11 mouse cellular contexts compared by ENCODE assay signal in the genomic region with DNA sequence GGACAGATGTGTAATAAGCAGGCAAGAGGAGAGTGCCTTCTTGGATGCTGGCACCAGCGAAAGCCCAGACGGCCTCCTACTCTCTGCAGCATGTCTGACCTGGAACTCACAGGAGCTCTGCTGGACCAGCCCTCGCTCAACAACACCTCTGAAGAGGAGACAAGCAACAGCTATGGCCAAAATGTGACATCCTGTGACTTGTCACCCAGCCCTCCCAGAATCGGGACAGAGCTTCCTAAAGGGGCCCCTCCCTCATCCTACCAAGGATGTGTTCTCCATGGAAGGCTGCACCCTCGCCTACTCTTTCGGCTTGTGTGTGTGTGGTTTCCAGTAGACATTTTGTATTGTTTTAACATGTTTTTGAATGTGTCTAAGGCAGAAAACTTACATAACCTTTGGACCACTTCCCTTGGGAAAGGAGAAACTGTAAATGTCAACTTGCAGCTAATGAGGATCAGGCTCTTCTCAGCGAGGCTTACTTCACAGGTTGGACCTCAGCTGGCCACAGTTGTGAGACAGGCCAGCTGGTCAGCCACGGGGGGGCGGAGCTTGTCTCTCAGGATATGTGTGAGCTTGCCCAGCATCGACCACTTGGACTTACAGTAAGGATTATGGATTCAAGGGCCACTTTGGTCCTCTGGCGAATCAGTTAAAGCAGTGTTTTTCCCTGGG.
DNase-seq lines count a peak whose midpoint lies in the region; ATAC-seq and TF ChIP-seq lines count a peak whose summit lies in the region.
"Had no signal": no experiment of that assay in that cellular context is flagged by ENCODE, and none has a peak within 500 bp of the region (broad histone marks: within the 10 kb centered on the region; RNA-seq: fewer than 3 reads in every experiment).

No protein-coding gene starts in this region.

- H3K9me3 ChIP-seq in kidney, embryonic 16.5 days (ENCODE audit: low read length) = no peaks in the 10 kb centered on the region
- H3K9me3 ChIP-seq in hindbrain, postnatal 0 days (ENCODE audit: low read length) = no peaks in the 10 kb centered on the region
- no peaks in the 10 kb centered on the region for H3K9me3 ChIP-seq in neural tube, embryonic 15.5 days (replicated peaks)
- H3K9me3 ChIP-seq: forebrain, embryonic 13.5 days had no signal

- no peak overlapping the region for H3K27ac ChIP-seq in kidney, embryonic 16.5 days (ENCODE audit: low read length)
- no peak overlapping the region for H3K27ac ChIP-seq in hindbrain, postnatal 0 days
- no peak overlapping the region for H3K27ac ChIP-seq in neural tube, embryonic 15.5 days (replicated peaks)
- H3K27ac ChIP-seq: forebrain, embryonic 13.5 days had no signal

- no peak overlapping the region for H3K4me3 ChIP-seq in kidney, embryonic 16.5 days (ENCODE audit: low read length)
- H3K4me3 ChIP-seq in hindbrain, postnatal 0 days (ENCODE audit: low read length) = no peak overlapping the region
- H3K4me3 ChIP-seq in neural tube, embryonic 15.5 days (replicated peaks) = no peak overlapping the region
- H3K4me3 ChIP-seq: forebrain, embryonic 13.5 days; myocyte had no signal

- no peak overlapping the region for H3K4me2 ChIP-seq in kidney, embryonic 16.5 days (replicated peaks; ENCODE audit: low read depth, low read length)
- no peak overlapping the region for H3K4me2 ChIP-seq in hindbrain, postnatal 0 days (ENCODE audit: low read depth, low read length)
- no peak overlapping the region for H3K4me2 ChIP-seq in neural tube, embryonic 15.5 days
- H3K4me2 ChIP-seq: forebrain, embryonic 13.5 days had no signal

- DNase-seq in kidney, adult 11 months = peak; percentile 16
- DNase-seq in kidney, adult 8-10 months = no peak
- peak; percentile 69 for DNase-seq in fibroblast of lung, adult 2 months (ENCODE audit: low read depth)
- peak; percentile 64 for DNase-seq in lung, postnatal 36 days
- DNase-seq in frontal cortex, postnatal 36 days (ENCODE audit: low spot score in 2 of 2) = no peak
- DNase-seq in hindbrain, postnatal 0 days (ENCODE audit: low spot score) = no peak
- DNase-seq: right cerebral cortex, adult 18-20 months had no signal

- H3K4me1 ChIP-seq in kidney, embryonic 16.5 days (ENCODE audit: insufficient read depth, low read length) = no peaks in the 10 kb centered on the region
- H3K4me1 ChIP-seq in hindbrain, postnatal 0 days (ENCODE audit: insufficient read depth, low read length) = no peaks in the 10 kb centered on the region; the same call in 1 of the 2 replicates
- no peaks in the 10 kb centered on the region for H3K4me1 ChIP-seq in neural tube, embryonic 15.5 days

- H3K27me3 ChIP-seq in kidney, embryonic 16.5 days (ENCODE audit: insufficient read depth, low read length) = no peaks in the 10 kb centered on the region
- no peaks in the 10 kb centered on the region for H3K27me3 ChIP-seq in hindbrain, postnatal 0 days (ENCODE audit: insufficient read depth, low read length)
- H3K27me3 ChIP-seq in neural tube, embryonic 15.5 days (replicated peaks) = no peaks in the 10 kb centered on the region
- H3K27me3 ChIP-seq: forebrain, embryonic 13.5 days had no signal

- WGBS in kidney, embryonic 16.5 days = 56% methylated on average over 11 of the region's 11 CpGs
- WGBS in hindbrain, postnatal 0 days = 77% methylated on average over 11 of the region's 11 CpGs
- 79% methylated on average over 11 of the region's 11 CpGs for WGBS in neural tube, embryonic 15.5 days

- no peaks in the 10 kb centered on the region for H3K36me3 ChIP-seq in kidney, embryonic 16.5 days (ENCODE audit: insufficient read depth, low read length)
- H3K36me3 ChIP-seq in hindbrain, postnatal 0 days (ENCODE audit: insufficient read depth, low read length) = no peaks in the 10 kb centered on the region
- no peaks in the 10 kb centered on the region for H3K36me3 ChIP-seq in neural tube, embryonic 15.5 days

- peak; percentile 69; the same call in 1 of the 2 replicates for ATAC-seq in kidney, embryonic 16.5 days (ENCODE audit: low FRiP score, low TSS enrichment)
- ATAC-seq in hindbrain, postnatal 0 days = no peak
- no peak for ATAC-seq in neural tube, embryonic 15.5 days (ENCODE audit: low FRiP score)
- ATAC-seq: forebrain, embryonic 13.5 days had no signal

- no peak for TF ChIP-seq CTCF in hindbrain, postnatal 0 days (IDR thresholded peaks at IDR 0.05; ENCODE audit: low read depth)

- no peak overlapping the region for H3K9ac ChIP-seq in kidney, embryonic 16.5 days (replicated peaks; ENCODE audit: low read length)
- H3K9ac ChIP-seq in hindbrain, postnatal 0 days (replicated peaks; ENCODE audit: low read length) = no peak overlapping the region
- no peak overlapping the region for H3K9ac ChIP-seq in neural tube, embryonic 15.5 days (replicated peaks)
- H3K9ac ChIP-seq: forebrain, embryonic 13.5 days had no signal

Comparison
In these comparisons a context has a peak if more than half of its experiments do, and no peak if none do; other contexts are left out.
1. DNase-seq: peak in kidney, adult 11 months (single experiment), fibroblast of lung, adult 2 months (single experiment) and lung, postnatal 36 days (single experiment); none in kidney, adult 8-10 months (0 of 2), frontal cortex, postnatal 36 days (0 of 2) and hindbrain, postnatal 0 days (single experiment).